Mouse (Mus musculus) bone marrow macrophage, adult 2 months (primary cell): ENCODE measurements around the gene Cyp2d40.

Experiments used
- CTCF ChIP-seq: IDR thresholded peaks from 2 replicates; pipeline ENCODE4 v1.5.1; 2012; ENCODE audit warnings: low read depth, mild to moderate bottlenecking, low read length, moderate library complexity
- POLR2A ChIP-seq: IDR thresholded peaks from 2 replicates; pipeline ENCODE4 v1.6.1; 2012; ENCODE audit warnings: mild to moderate bottlenecking, low read depth, low read length, borderline replicate concordance

GRCm38 (mm10) chr15:82747516-82747915 lies 16.5 kb downstream of the Cyp2d40 start:
- TF ChIP-seq CTCF (no peak), POLR2A (no peak)
